In genomic region chr10:76645686-76646085, GRCm38 (mm10) we compare ENCODE assay signal across 22 mouse cellular contexts. TPM values are rescaled to one million over a fixed set of nuclear protein-coding genes. Genes with fewer than 3 reads are reported as not detected.
DNase-seq lines count a peak whose midpoint lies in the region; ATAC-seq lines count a peak whose summit lies in the region.
"Had no signal": no experiment of that assay in that cellular context is flagged by ENCODE, and none has a peak within 500 bp of the region (broad histone marks: within the 10 kb centered on the region; RNA-seq: fewer than 3 reads in every experiment).

No protein-coding gene starts in this region.

- no peak overlapping the region for H3K4me3 ChIP-seq in heart, embryonic 10.5 days
- no peak overlapping the region for H3K4me3 ChIP-seq in kidney, embryonic 16.5 days (ENCODE audit: low read length)
- no peak overlapping the region for H3K4me3 ChIP-seq in hindbrain, embryonic 12.5 days
- H3K4me3 ChIP-seq: embryonic facial prominence, embryonic 13.5 days; embryonic facial prominence, embryonic 15.5 days; erythroblast, embryonic 14.5 days; forebrain, embryonic 10.5 days; forebrain, embryonic 12.5 days had no signal

- 79% methylated on average over 4 of the region's 4 CpGs for WGBS in heart, embryonic 10.5 days
- WGBS in kidney, embryonic 16.5 days: 84% methylated on average over 4 of the region's 4 CpGs
- 90% methylated on average over 4 of the region's 4 CpGs for WGBS in hindbrain, embryonic 12.5 days

- no peak overlapping the region for H3K27ac ChIP-seq in heart, embryonic 10.5 days
- no peak overlapping the region for H3K27ac ChIP-seq in kidney, embryonic 16.5 days (ENCODE audit: low read length)
- H3K27ac ChIP-seq in hindbrain, embryonic 12.5 days: no peak overlapping the region
- H3K27ac ChIP-seq: embryonic facial prominence, embryonic 13.5 days; embryonic facial prominence, embryonic 15.5 days; forebrain, embryonic 10.5 days; forebrain, embryonic 12.5 days had no signal

- no peaks in the 10 kb centered on the region for H3K9me3 ChIP-seq in heart, embryonic 10.5 days
- no peaks in the 10 kb centered on the region for H3K9me3 ChIP-seq in kidney, embryonic 16.5 days (ENCODE audit: low read length)
- no peaks in the 10 kb centered on the region for H3K9me3 ChIP-seq in hindbrain, embryonic 12.5 days (replicated peaks)
- H3K9me3 ChIP-seq: embryonic facial prominence, embryonic 13.5 days; embryonic facial prominence, embryonic 15.5 days; forebrain, embryonic 10.5 days; forebrain, embryonic 12.5 days had no signal

- no peak overlapping the region for H3K4me2 ChIP-seq in kidney, embryonic 16.5 days (replicated peaks; ENCODE audit: low read depth, low read length)
- no peak overlapping the region for H3K4me2 ChIP-seq in hindbrain, embryonic 12.5 days (replicated peaks)
- H3K4me2 ChIP-seq: embryonic facial prominence, embryonic 13.5 days; embryonic facial prominence, embryonic 15.5 days; forebrain, embryonic 12.5 days had no signal

- no peaks in the 10 kb centered on the region for H3K27me3 ChIP-seq in heart, embryonic 10.5 days (ENCODE audit: insufficient read depth, poor library complexity, severe bottlenecking)
- H3K27me3 ChIP-seq in kidney, embryonic 16.5 days (ENCODE audit: insufficient read depth, low read length): no peaks in the 10 kb centered on the region
- no peaks in the 10 kb centered on the region for H3K27me3 ChIP-seq in hindbrain, embryonic 12.5 days
- H3K27me3 ChIP-seq: embryonic facial prominence, embryonic 13.5 days; embryonic facial prominence, embryonic 15.5 days; forebrain, embryonic 12.5 days had no signal

- H3K36me3 ChIP-seq in heart, embryonic 10.5 days: no peaks in the 10 kb centered on the region
- H3K36me3 ChIP-seq in kidney, embryonic 16.5 days (ENCODE audit: insufficient read depth, low read length): no peaks in the 10 kb centered on the region
- no peaks in the 10 kb centered on the region for H3K36me3 ChIP-seq in hindbrain, embryonic 12.5 days
- H3K36me3 ChIP-seq: embryonic facial prominence, embryonic 13.5 days; embryonic facial prominence, embryonic 15.5 days; forebrain, embryonic 10.5 days; forebrain, embryonic 12.5 days had no signal

- 0 out of 2 replicates have a peak, but pooled peaks cover 9% of the 10 kb centered on the region for H3K4me1 ChIP-seq in heart, embryonic 10.5 days
- H3K4me1 ChIP-seq in kidney, embryonic 16.5 days (ENCODE audit: insufficient read depth, low read length): peaks cover 3% of the 10 kb centered on the region; the same call in 1 of the 2 replicates
- no peaks in the 10 kb centered on the region; the same call in 1 of the 2 replicates for H3K4me1 ChIP-seq in hindbrain, embryonic 12.5 days
- H3K4me1 ChIP-seq: forebrain, embryonic 10.5 days; forebrain, embryonic 12.5 days had no signal

- H3K9ac ChIP-seq in kidney, embryonic 16.5 days (replicated peaks; ENCODE audit: low read length): no peak overlapping the region
- no peak overlapping the region for H3K9ac ChIP-seq in hindbrain, embryonic 12.5 days
- H3K9ac ChIP-seq: embryonic facial prominence, embryonic 13.5 days; embryonic facial prominence, embryonic 15.5 days; forebrain, embryonic 12.5 days had no signal

- no peak for ATAC-seq in kidney, embryonic 16.5 days (ENCODE audit: low FRiP score, low TSS enrichment)
- no peak for ATAC-seq in hindbrain, embryonic 12.5 days (ENCODE audit: low FRiP score)
- ATAC-seq: forebrain, embryonic 14.5 days; forebrain, embryonic 16.5 days had no signal

- DNase-seq in heart, adult 11 months: peak; percentile 62
- no peak for DNase-seq in heart, embryonic 10.5 days (ENCODE audit: low spot score)
- DNase-seq in kidney, adult 18-20 months: peak; percentile 1
- DNase-seq: adrenal gland, adult 2 months; adrenal gland, postnatal 10 days; adrenal gland, postnatal 25 days; cerebellum, adult 11 months; cerebellum, adult 18-20 months; cerebellum, adult 8-10 months; cerebellum, adult 9-11 months; cerebellum, postnatal 14 days; cerebellum, postnatal 36 days; embryo, embryonic 11 days had no signal

RNA-seq across cellular contexts. Expression of gene Col6a2, which starts 22.3 kb away (rescaled TPM):
- polyA plus RNA-seq in heart, embryonic 10.5 days (2016; fragmentation: Nextera tagmentation; extraction: Ambion mirVana): 17.1 and 19.7 TPM in 2 replicates
- polyA plus RNA-seq in kidney, embryonic 16.5 days (2015; fragmentation: Nextera tagmentation; extraction: Ambion mirVana): 68.6 and 91.3 TPM in 2 replicates
- 53.0 and 68.6 TPM in 2 replicates for polyA plus RNA-seq in hindbrain, embryonic 12.5 days (2016; fragmentation: Nextera tagmentation; extraction: Ambion mirVana)
- polyA plus RNA-seq: erythroblast, embryonic 14.5 days had no signal
